In the genomic region with DNA sequence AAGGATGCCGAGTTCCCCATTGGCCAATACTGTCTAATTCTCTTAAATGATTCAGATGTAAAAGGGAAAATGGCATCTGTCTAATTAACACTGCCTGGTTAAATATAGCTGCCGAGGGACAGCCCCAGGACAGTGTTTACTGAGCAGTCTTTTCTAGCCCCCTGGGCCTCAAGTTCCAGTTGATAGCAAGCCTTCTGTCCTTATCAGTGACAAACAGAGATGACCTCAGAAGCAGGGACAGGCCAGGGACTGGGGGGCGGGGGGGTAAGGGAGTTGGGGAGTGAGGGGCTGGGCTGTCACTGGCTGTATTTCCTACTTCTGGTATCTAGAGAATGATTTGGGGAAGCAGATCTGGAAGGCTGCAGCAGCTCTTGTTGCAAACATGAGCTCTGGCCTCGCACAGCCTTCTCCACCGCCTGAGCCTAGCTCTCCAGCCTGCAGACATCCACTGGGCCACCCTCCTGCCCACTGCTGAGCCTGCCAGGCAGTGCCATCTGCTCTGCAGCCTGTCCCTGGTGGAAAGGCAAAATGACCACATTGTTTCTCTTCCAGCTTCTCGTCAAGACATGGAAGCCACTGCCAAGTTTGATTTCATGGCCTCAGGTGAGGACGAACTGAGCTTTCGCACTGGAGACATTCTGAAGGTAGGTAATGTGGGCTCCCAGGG, we compare ENCODE assay signal across 10 mouse cellular contexts. TPM values are rescaled to one million over a fixed set of nuclear protein-coding genes. Genes with fewer than 3 reads are reported as not detected.
DNase-seq lines count a peak whose midpoint lies in the region; ATAC-seq and TF ChIP-seq lines count a peak whose summit lies in the region.
"Had no signal": no experiment of that assay in that cellular context is flagged by ENCODE, and none has a peak within 500 bp of the region (broad histone marks: within the 10 kb centered on the region; RNA-seq: fewer than 3 reads in every experiment).

No protein-coding gene starts in this region.

- WGBS in heart, embryonic 12.5 days = 26% methylated on average over 8 of the region's 8 CpGs
- 45% methylated on average over 8 of the region's 8 CpGs for WGBS in heart, adult 2 months
- 22% methylated on average over 8 of the region's 8 CpGs for WGBS in liver, embryonic 12.5 days (ENCODE audit: insufficient replicate concordance)

- no peak for TF ChIP-seq EP300 in heart, adult 2 months (IDR thresholded peaks at IDR 0.05; ENCODE audit: insufficient read depth, low read depth, low read length)

- peaks cover 31% of the 10 kb centered on the region for H3K4me1 ChIP-seq in heart, embryonic 12.5 days (replicated peaks)
- no peaks in the 10 kb centered on the region for H3K4me1 ChIP-seq in heart, adult 2 months (ENCODE audit: control insufficient read depth, insufficient read depth, low read length)
- H3K4me1 ChIP-seq in liver, embryonic 12.5 days = peaks cover 90% of the 10 kb centered on the region

- H3K4me2 ChIP-seq in heart, embryonic 12.5 days = peak overlapping the region; percentile 41
- H3K4me2 ChIP-seq in liver, embryonic 12.5 days = peak overlapping the region; percentile 72
- H3K4me2 ChIP-seq: midbrain, embryonic 12.5 days had no signal

- no peaks in the 10 kb centered on the region for H3K9me3 ChIP-seq in heart, embryonic 12.5 days (replicated peaks)
- H3K9me3 ChIP-seq in liver, embryonic 12.5 days (replicated peaks) = no peaks in the 10 kb centered on the region

- peak overlapping the region; percentile 82 for H3K27ac ChIP-seq in heart, embryonic 12.5 days (ENCODE audit: poor library complexity, severe bottlenecking)
- no peak overlapping the region for H3K27ac ChIP-seq in heart, adult 2 months
- H3K27ac ChIP-seq in liver, embryonic 12.5 days = peak overlapping the region; percentile 97
- H3K27ac ChIP-seq: midbrain, embryonic 12.5 days had no signal

- peak overlapping the region; percentile 31 for H3K4me3 ChIP-seq in heart, embryonic 12.5 days
- H3K4me3 ChIP-seq in heart, adult 2 months = no peak overlapping the region
- peak overlapping the region; percentile 64 for H3K4me3 ChIP-seq in liver, embryonic 12.5 days
- H3K4me3 ChIP-seq: midbrain, embryonic 12.5 days had no signal

- H3K36me3 ChIP-seq in heart, embryonic 12.5 days = no peaks in the 10 kb centered on the region
- no peaks in the 10 kb centered on the region for H3K36me3 ChIP-seq in heart, adult 2 months (ENCODE audit: control insufficient read depth, insufficient read depth, low read length)
- H3K36me3 ChIP-seq in liver, embryonic 12.5 days = peaks cover 12% of the 10 kb centered on the region
- H3K36me3 ChIP-seq: midbrain, embryonic 12.5 days had no signal

- ATAC-seq in heart, embryonic 12.5 days (ENCODE audit: insufficient number of reproducible peaks, low FRiP score) = peak; percentile 91
- peak; percentile 99 for ATAC-seq in liver, embryonic 12.5 days
- no peak for ATAC-seq in granulocyte monocyte progenitor cell, adult 5-6 weeks (replicated peaks; ENCODE audit: poor library complexity, severe bottlenecking)

- peak overlapping the region; percentile 42 for H3K9ac ChIP-seq in heart, embryonic 12.5 days
- no peak overlapping the region for H3K9ac ChIP-seq in heart, adult 2 months (ENCODE audit: low read depth, low read length)
- H3K9ac ChIP-seq in liver, embryonic 12.5 days = peak overlapping the region; percentile 82
- H3K9ac ChIP-seq: midbrain, embryonic 12.5 days had no signal

- no peak for TF ChIP-seq CTCF in heart, adult 2 months (IDR thresholded peaks at IDR 0.05)

- intact Hi-C loops in heart, adult 2 months (cut with DNase I) = no loop called here

- TF ChIP-seq POLR2A in heart, adult 2 months (IDR thresholded peaks at IDR 0.05; ENCODE audit: insufficient read depth, low read depth, low read length) = no peak

- no peak for DNase-seq in heart, adult 2 months
- DNase-seq in B cell, adult 2 months = peak; percentile 57 to 62
- DNase-seq in cerebellum, adult 9-10 months = peak; percentile 97
- no peak for DNase-seq in kidney, adult 9 months
- no peak for DNase-seq in layer of hippocampus, adult 9-10 months (ENCODE audit: low spot score)
- DNase-seq: kidney, adult 8-10 months had no signal

- H3K27me3 ChIP-seq in heart, embryonic 12.5 days (replicated peaks) = 0 out of 2 replicates have a peak, but pooled peaks cover 7% of the 10 kb centered on the region
- H3K27me3 ChIP-seq in heart, adult 2 months (ENCODE audit: control insufficient read depth, insufficient read depth, low read length) = no peaks in the 10 kb centered on the region
- H3K27me3 ChIP-seq in liver, embryonic 12.5 days (replicated peaks) = 0 out of 2 replicates have a peak, but pooled peaks cover 7% of the 10 kb centered on the region
- H3K27me3 ChIP-seq: midbrain, embryonic 12.5 days had no signal

- H3K79me2 ChIP-seq in heart, adult 2 months (replicated peaks; ENCODE audit: control insufficient read depth, insufficient read depth, low read length) = no peaks in the 10 kb centered on the region

RNA-seq across cellular contexts. Expression of a gene that starts 48.3 kb away (rescaled TPM):
- polyA plus RNA-seq in heart, embryonic 12.5 days (2016; fragmentation: Nextera tagmentation; extraction: Ambion mirVana) = 0.08 and 0.20 TPM in 2 replicates
- not detected for total RNA-seq in heart, adult 2 months (2021)
- 0.09 and 0.21 TPM in 2 replicates for polyA plus RNA-seq in heart, adult 2 months (2012; rRNA removed)
- polyA plus RNA-seq in liver, embryonic 12.5 days (2016; fragmentation: Nextera tagmentation; extraction: Ambion mirVana) = 0.41 and 0.42 TPM in 2 replicates
- total RNA-seq in granulocyte monocyte progenitor cell, adult 5-6 weeks (2014; fragmentation: Nextera tagmentation) = 0.30 and 1.0 TPM in 2 replicates
- total RNA-seq in granulocyte monocyte progenitor cell, adult 5-6 weeks (2017) = not detected in 2 replicates

RNA-seq across cellular contexts. Expression of a gene that starts 50.9 kb away (rescaled TPM):
- 11.2 and 12.0 TPM in 2 replicates for polyA plus RNA-seq in heart, embryonic 12.5 days (2016; fragmentation: Nextera tagmentation; extraction: Ambion mirVana)
- total RNA-seq in heart, adult 2 months (2021) = 1 to 10 TPM in 1 of 2 experiments, under 1 TPM in 1; 0.47 to 1.6 TPM
- 0.64 and 1.3 TPM in 2 replicates for polyA plus RNA-seq in heart, adult 2 months (2012; rRNA removed)
- 28.9 and 29.0 TPM in 2 replicates for polyA plus RNA-seq in liver, embryonic 12.5 days (2016; fragmentation: Nextera tagmentation; extraction: Ambion mirVana)
- total RNA-seq in granulocyte monocyte progenitor cell, adult 5-6 weeks (2014; fragmentation: Nextera tagmentation) = not detected in 2 replicates
- total RNA-seq in granulocyte monocyte progenitor cell, adult 5-6 weeks (2017) = 0.21 TPM in 1 of 2 replicates, not detected in the other

RNA-seq across cellular contexts. Expression of a gene that starts 58.3 kb away (rescaled TPM):
- polyA plus RNA-seq in heart, embryonic 12.5 days (2016; fragmentation: Nextera tagmentation; extraction: Ambion mirVana) = not detected in 2 replicates
- not detected for total RNA-seq in heart, adult 2 months (2021)
- not detected in 2 replicates for polyA plus RNA-seq in heart, adult 2 months (2012; rRNA removed)
- polyA plus RNA-seq in liver, embryonic 12.5 days (2016; fragmentation: Nextera tagmentation; extraction: Ambion mirVana) = not detected in 2 replicates
- total RNA-seq in granulocyte monocyte progenitor cell, adult 5-6 weeks (2014; fragmentation: Nextera tagmentation) = not detected in 2 replicates
- not detected in 2 replicates for total RNA-seq in granulocyte monocyte progenitor cell, adult 5-6 weeks (2017)
- polyA plus RNA-seq: midbrain, embryonic 12.5 days had no signal

Comparison
In these comparisons a context has a peak if more than half of its experiments do, and no peak if none do; other contexts are left out.
1. DNase-seq: peak in B cell, adult 2 months (2 of 2) and cerebellum, adult 9-10 months (single experiment); none in heart, adult 2 months (0 of 2), kidney, adult 9 months (single experiment) and layer of hippocampus, adult 9-10 months (single experiment).